Mouse (Mus musculus) spleen, postnatal 14 days (tissue): ENCODE data around the gene Stxbp6.
A peak's percentile ranks its signal among the peaks of the same experiment; 100 is the strongest.
"Not testable (repeated sequence)": the region's sequence is repeated elsewhere in the genome, so short reads cannot be mapped to it uniquely, and the experiment has no call there.

ENCODE experiments used
- DNase-seq, 2 experiments: peaks; one replicate each; pipeline ENCODE4 v3.0.0; 2021 to 2022; ENCODE audit warnings: low spot score in 2 of 2

The Stxbp6 gene

GRCm38 (mm10) chr12:45074611-45075342, at the start of gene Stxbp6:
Gene Stxbp6, minus strand, starts transcription at chr12:45074709.
- no peak for DNase-seq

GRCm38 (mm10) chr12:45102954-45103353, 28.4 kb upstream of the Stxbp6 start:
- DNase-seq: not testable (repeated sequence)

GRCm38 (mm10) chr12:45093732-45094131, 19.2 kb upstream of the Stxbp6 start:
- DNase-seq: no peak

GRCm38 (mm10) chr12:45092444-45092843, 17.9 kb upstream of the Stxbp6 start:
- DNase-seq: no peak

GRCm38 (mm10) chr12:45083145-45083475, 8.6 kb upstream of the Stxbp6 start:
- no peak for DNase-seq

- DNase-seq: no peak
These were observed 8.1 kb upstream of the Stxbp6 start for GRCm38 (mm10) chr12:45082379-45083144.

- no peak for DNase-seq
These were observed 7.1 kb upstream of the Stxbp6 start for GRCm38 (mm10) chr12:45081617-45082016.

- DNase-seq: no peak
These were observed 6.2 kb upstream of the Stxbp6 start for GRCm38 (mm10) chr12:45080753-45081122.

GRCm38 (mm10) chr12:45080036-45080752, 5.7 kb upstream of the Stxbp6 start:
- DNase-seq: no peak

GRCm38 (mm10) chr12:45075631-45076030, 1.1 kb upstream of the Stxbp6 start:
- DNase-seq: no peak

GRCm38 (mm10) chr12:45074042-45074601, 387 bp downstream of the Stxbp6 start:
- DNase-seq: peak in 1 of 2 experiments; percentile 1

GRCm38 (mm10) chr12:45073331-45074041, 1.0 kb downstream of the Stxbp6 start:
- DNase-seq: no peak

GRCm38 (mm10) chr12:45072185-45072584, 2.3 kb downstream of the Stxbp6 start:
- no peak for DNase-seq

GRCm38 (mm10) chr12:45070186-45070585, 4.3 kb downstream of the Stxbp6 start:
- DNase-seq: no peak

- no peak for DNase-seq
These were observed 6.3 kb downstream of the Stxbp6 start for GRCm38 (mm10) chr12:45068145-45068754.

GRCm38 (mm10) chr12:45067686-45068085, 6.8 kb downstream of the Stxbp6 start:
- DNase-seq: no peak

GRCm38 (mm10) chr12:45067047-45067685, 7.3 kb downstream of the Stxbp6 start:
- DNase-seq: no peak

- DNase-seq: no peak
These were observed 10.9 kb downstream of the Stxbp6 start for GRCm38 (mm10) chr12:45063606-45064005.

- no peak for DNase-seq
These were observed 13.2 kb downstream of the Stxbp6 start for GRCm38 (mm10) chr12:45061336-45061735.

- no peak for DNase-seq
These were observed 13.7 kb downstream of the Stxbp6 start for GRCm38 (mm10) chr12:45060804-45061203.

- DNase-seq: no peak
These were observed 16.5 kb downstream of the Stxbp6 start for GRCm38 (mm10) chr12:45058007-45058406.
